Mouse (Mus musculus) cerebellum, adult (tissue): Measurements from ENCODE around the gene Meis1.

Source experiments
- ATAC-seq: cut with Nextera tagmentation; 2 replicates; pipeline ENCODE4 v1.9.2; 2017; ENCODE audit warnings: mild to moderate bottlenecking, moderate library complexity, mixed read lengths; ENCODE audit not compliant: insufficient number of reproducible peaks, low FRiP score, low TSS enrichment

Gene Meis1

DNA sequence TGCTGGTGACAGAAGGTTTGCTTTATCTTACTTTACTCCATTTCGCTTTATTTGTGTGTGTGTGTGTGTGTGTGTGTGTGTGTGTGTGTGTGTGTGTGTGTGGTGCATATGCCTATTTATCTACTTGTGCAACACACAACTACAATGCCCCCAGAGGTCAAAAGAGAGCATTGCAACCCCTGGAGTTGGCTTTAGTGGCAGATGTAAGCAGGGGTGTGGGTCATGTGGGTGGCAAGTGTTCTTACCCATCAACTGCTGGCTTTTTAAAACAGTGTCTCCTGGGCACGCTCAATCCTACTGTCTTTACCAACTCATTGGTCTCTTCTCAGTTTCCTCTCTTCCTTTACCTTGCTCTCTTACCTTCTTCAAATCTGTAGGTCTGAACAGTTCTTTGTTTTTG lies 22.5 kb downstream of the Meis1 start:
- no peak for ATAC-seq

GRCm38 (mm10) chr11:18992796-18993195 lies 26.0 kb downstream of the Meis1 start:
- ATAC-seq, result no peak

- ATAC-seq, result no peak
Measured at GRCm38 (mm10) chr11:18990244-18990677, 28.5 kb downstream of the Meis1 start.

DNA sequence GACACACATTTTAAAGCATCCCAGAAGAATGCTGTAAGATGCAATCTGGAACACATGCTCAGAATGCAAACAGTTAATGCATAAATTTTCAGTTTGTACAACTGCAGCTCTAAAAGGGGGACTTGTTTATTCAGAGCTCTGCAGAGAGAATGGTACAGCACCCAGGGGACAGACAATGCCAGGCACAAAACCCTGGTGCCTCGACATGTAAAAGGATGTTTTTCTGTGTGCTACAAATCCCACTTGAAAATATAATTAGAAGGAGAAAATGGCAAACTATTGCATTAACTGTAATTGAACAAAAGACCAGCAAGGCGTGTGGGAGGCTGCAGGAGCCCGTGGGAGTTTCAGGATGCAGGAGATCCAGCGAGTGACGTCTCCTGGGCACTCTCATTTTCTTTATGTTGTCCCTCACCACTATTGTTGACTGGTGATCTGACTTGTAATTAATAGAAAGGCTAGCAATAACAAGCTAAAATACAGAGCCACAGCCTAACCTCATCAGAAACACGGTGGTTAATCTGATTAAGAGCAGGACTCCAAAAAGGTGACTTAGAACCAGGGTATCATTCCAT lies 29.0 kb downstream of the Meis1 start:
- no peak for ATAC-seq

DNA sequence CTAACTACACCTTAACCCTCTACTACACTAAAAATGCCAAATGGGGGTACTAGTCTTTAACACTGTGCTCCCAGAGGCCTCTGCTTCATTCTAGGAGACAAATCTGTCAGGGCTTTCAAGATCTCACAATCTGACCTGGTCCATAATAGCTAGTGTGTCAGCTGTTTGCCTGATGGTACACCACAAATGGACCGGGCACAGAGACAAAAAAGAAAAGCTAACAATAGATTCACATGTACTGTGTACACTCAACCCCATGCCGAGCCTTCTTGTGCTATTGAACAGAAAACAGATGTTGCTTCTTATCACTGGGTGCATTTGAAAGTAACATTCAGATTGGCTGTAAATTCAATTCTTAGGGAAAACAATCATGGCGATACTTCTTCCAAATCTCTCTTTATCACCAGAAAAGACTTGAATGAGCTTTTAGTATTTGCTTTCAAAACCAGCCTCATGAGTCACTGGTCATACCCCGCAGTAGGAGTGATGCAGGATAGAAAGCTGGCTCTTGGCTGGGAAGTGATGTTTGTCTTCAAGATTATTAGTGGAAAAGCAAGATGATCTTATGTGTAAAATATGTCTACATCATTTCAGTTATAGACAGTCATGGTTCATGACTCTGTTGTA lies 30.0 kb downstream of the Meis1 start:
- ATAC-seq, result peak; percentile 65; the same call in 1 of the 2 replicates

- no peak for ATAC-seq
Measured at GRCm38 (mm10) chr11:18983813-18984212, 35.0 kb downstream of the Meis1 start.

DNA sequence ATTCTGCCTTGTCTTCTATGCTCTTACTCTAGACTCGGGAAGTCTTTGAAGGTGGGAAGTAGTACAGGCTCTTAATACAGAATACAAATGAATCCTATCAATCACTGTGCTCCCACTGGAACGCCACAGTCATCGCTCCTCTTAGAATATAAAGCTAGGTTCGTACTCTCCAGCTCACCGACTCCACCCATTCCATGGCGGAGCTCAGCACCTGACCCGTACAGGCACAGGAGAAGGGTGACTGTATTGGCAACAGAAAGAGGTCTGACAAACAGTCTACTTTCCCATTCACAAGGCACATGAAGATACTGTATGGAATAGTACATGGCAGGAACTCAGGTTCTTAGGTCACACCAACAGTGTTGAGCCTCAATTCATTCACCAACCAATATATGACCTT lies 35.5 kb downstream of the Meis1 start:
- no peak for ATAC-seq

DNA sequence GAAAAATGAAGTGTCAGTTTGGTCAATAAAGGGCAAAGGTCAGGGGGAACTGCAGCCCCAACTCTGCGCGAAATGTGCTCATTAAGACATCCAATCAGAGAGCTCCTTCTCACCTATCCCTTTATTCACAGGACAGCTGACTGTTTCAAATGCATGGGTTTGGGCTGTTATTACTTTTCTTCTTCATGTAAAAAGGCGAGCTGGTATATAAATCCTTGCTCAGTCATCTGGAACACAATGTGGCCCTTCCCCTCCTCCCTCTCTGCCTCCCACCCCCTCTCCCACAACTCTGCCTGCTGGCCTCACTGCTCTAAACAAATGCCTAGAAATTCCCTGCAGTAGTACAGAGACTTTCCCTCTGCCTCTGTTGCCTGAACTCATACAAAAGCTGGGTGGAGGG lies 36.5 kb downstream of the Meis1 start:
- ATAC-seq, result no peak

DNA sequence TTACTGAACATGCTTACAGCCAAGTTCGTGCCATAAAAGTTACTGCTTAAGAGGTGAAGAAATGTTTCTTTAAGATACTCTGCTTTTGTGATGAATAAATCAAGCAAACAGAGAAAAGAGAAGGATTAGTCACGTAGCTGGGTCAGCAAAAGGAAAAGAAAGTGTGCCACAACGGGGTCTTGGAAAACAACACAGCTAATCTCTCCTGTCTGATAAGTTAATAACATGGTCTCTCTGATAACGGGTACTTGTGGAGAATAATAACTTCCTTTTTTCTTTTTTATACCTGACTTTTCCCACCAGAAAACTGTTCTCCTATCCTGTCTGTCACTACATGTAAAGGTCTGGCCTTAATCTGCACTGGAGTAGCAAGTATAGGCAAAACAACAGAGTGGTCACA lies 37.4 kb downstream of the Meis1 start:
- no peak for ATAC-seq

GRCm38 (mm10) chr11:18980615-18981014 lies 38.2 kb downstream of the Meis1 start:
- ATAC-seq, result no peak

DNA sequence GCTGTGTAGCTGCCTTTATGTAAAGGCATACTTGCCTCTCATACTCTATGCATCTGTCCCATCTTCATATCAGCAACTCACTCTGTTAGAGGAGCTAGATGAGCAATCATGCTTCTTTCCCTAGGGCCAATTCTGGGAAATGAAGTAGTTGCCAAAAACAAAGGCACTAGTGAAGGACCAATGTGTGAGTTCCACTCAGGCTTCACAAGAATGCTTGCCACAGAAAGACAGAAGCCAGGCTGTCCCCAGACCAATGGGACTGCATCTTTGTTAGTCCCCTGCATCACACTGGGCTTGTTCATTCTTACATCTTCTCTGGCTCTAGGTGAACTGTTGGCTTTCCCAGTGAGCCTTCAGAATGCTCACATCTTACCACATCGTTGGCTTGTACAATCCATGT lies 43.7 kb downstream of the Meis1 start:
- ATAC-seq, result no peak

DNA sequence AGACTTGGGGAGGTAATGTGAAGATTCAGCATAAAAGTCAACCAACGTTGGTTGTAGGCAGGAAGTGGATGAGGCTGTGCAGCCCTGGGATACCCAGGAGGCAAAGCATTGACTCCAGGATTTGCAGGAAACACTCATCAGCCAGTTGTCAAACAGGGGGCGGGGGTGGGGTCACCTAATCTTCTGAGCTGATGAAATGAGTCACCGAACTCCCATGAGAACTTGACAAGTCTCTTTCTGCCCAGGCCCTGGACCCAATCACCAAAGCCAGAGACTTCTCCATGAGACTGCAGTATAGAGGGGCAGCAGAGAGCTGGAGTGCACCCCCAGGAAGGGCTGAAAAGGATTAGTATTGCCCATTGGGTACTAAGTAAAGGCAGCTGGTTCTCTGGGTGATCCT lies 45.0 kb downstream of the Meis1 start:
- ATAC-seq, result no peak

DNA sequence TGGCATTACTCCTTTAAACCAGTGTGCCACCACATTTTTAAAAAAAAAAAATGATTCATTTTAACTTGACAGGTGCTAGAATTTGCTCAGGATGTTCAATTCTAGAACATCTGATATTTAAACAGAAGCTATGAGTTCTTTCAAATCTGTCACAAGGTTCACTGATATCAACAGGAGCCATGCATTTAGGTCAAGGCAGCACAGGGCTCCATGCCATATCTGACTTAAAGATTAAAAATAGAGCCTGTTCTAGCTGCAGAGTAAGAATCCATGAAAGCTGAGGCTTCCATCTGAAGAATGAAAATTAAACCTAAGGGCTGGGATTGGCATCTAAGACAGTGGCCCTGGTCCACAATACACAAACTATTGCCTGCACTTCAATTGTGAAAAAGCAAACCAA lies 45.8 kb downstream of the Meis1 start:
- peak; percentile 26; the same call in 1 of the 2 replicates for ATAC-seq

GRCm38 (mm10) chr11:18971551-18971950 lies 47.2 kb downstream of the Meis1 start:
- ATAC-seq, result no peak

DNA sequence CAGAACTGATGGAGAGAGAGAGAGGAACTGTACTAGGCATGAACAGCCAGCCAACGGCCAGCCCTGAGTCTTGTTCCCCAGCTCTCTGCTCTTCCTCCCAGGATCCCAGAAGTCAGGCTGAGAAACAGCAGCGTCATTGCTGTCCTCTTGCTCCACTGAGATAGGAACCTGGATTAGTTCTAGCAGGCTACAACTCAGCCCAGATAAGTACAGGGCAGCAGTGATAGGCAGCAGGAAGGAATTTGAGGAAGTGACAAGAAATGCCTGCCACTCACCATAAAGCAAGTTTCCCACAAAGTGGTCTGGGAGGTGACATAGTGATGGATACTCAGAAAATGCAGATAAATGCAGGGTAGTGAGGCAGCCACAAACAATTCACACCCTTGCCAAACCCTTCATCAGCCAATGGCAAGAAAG lies 48.9 kb downstream of the Meis1 start:
- ATAC-seq, result no peak

GRCm38 (mm10) chr11:18964418-18964817 lies 54.4 kb downstream of the Meis1 start:
- ATAC-seq, result 0 out of 2 replicates have a peak, but pooled peaks have one; percentile 61

- ATAC-seq, result no peak
Measured at GRCm38 (mm10) chr11:18963202-18964136, 55.3 kb downstream of the Meis1 start.

DNA sequence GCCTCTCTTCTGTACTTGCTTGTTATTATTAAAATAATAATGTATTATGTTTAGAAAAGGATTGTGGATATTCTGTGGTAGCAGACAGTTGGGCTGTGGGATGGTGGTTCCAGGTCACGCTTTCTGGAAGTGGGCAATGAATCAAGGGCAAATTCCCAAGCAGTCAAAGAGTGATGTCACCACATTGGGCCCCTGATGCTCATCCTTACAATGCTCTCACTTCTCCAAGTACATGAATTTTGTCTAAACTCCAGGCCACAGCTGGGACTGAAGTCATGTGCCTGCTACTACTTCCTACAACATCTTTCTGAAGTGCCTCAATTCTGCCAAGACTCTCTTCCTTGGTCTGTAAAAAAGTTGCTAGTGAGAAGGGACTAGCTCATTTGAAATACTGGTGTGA lies 59.3 kb downstream of the Meis1 start:
- ATAC-seq, result no peak

DNA sequence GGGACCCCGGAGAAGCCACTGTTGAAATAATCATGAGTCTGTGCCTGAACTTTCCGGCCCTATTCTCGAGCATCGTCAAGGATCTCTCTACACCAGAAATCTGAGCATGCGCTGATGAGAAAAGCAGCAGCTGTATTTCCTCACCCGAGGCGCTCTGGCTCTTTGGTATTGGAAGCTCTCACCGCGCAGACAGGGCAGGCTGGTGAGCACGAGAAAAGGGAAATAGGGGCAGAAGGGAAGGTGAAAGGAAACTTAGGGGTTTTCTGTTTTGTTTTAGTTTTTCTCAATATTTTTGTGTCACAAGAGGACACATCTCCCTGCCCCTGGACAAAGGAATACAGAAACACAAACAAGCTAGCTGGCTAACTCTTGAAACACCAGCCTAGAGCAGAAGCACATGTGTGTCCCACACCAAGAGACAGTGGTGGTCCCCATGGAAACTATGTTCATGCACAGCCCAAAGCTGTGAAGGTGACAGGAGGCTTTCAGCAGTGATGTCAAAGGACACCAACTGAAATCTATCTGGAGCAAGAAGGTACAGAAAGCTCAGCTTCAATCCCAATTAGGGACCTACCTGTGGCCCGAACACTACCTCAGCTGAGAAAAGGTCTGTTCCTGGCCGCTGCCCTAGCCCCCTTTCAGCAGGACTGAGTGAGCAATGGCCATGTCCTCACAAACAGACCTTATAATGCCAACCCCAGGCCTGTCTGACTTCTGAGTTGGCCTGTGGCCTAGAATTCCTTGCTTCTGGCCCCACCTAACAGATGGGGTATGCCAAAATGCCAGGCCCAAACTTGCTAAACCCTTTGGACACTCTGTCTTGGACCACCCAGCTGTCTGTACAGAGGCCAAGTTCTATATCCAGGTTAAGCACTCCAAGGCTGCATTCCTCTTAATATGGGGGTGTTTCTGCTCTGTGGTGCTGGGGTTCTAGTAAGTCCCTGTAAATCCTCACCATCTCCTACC lies 60.7 kb downstream of the Meis1 start:
- ATAC-seq, result 0 out of 2 replicates have a peak, but pooled peaks have one; percentile 45
